Mouse (Mus musculus) ES-E14 (cell line): ENCODE measurements around the gene Kcnk18.

Experiments used
- HCFC1 ChIP-seq: IDR thresholded peaks from 2 replicates; pipeline ENCODE4 v1.6.1; 2012; ENCODE audit warnings: low read length, inconsistent platforms, borderline replicate concordance; ENCODE audit not compliant: insufficient read depth
- MAFK ChIP-seq: IDR thresholded peaks from 2 replicates; pipeline ENCODE4 v1.6.1; 2014; ENCODE audit warnings: mild to moderate bottlenecking, low read depth, low read length, inconsistent platforms; ENCODE audit not compliant: insufficient read depth
- ZC3H11A ChIP-seq: IDR thresholded peaks from 2 replicates; pipeline ENCODE4 v1.6.1; 2012; ENCODE audit warnings: low read depth, mild to moderate bottlenecking, inconsistent platforms, low read length, borderline replicate concordance

GRCm38 (mm10) chr19:59273190-59273589 lies 54.2 kb downstream of the Kcnk18 start:
- no peak for TF ChIP-seq MAFK
- TF ChIP-seq ZC3H11A = no peak
- TF ChIP-seq HCFC1 = no peak
